1 mouse cellular context compared by ENCODE assay signal in the genomic region with DNA sequence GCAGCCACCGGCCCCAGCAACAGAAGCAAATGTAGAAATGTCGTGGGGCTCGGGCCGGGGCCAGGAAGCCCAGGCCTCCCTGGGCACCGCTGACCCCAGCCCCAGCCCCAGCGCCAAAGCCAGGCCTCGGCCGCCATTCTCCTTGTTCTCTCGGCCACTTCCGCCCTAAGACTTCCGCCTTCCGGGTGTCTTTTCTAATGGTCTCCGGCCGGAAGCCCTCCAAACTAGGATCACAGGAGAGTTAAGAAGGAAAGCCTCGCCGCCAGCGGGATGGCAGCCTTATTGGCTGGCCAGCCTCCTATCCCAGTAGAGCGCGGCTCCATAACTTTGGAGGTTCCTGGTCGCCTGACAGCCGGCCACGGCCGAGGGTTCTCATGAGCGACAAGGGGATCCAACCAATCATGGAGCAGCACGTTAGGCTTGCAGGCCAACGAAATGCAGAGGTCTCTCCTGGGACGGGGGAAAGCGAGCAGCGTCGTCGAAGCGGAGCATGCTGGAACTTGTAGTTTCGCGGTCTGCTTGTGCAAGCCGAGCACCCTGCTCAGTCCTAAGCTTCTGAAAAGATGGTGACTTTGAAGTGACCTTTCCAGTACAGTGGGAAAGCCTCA.
TF ChIP-seq lines count a peak whose summit lies in the region.

Lman2 (minus strand) TSS at position 331 of the 608 bp plus-strand sequence.

TF ChIP-seq in CH12.LX, 34 proteins besides CTCF, POLR2A, EP300 and RAD21 (continued from another document):
- no peak for TF ChIP-seq JUND (conservative IDR thresholded peaks at IDR 0.05; ENCODE audit: low read depth, low read length)
- TF ChIP-seq NRF1 (IDR thresholded peaks at IDR 0.05; ENCODE audit: low read depth, low read length), result peak; percentile 30; the same call in 1 of the 2 replicates
- TF ChIP-seq MYC (IDR thresholded peaks at IDR 0.05; ENCODE audit: low read depth, low read length), result peak; percentile 9; the same call in 1 of the 2 replicates
- peak; percentile 85 for TF ChIP-seq CHD2 (IDR thresholded peaks at IDR 0.05; ENCODE audit: low read length)
